Mouse (Mus musculus) lung, postnatal 14 days (tissue): ENCODE measurements around the gene Edn1.

Experiments
- DNase-seq: peaks from one replicate; pipeline ENCODE4 v3.0.0; 2021

The Edn1 gene

GRCm38 (mm10) chr13:42317808-42318207 is 16.5 kb downstream of the Edn1 start:
- no peak for DNase-seq

GRCm38 (mm10) chr13:42328576-42328975 is 27.3 kb downstream of the Edn1 start:
- no peak for DNase-seq

- DNase-seq = no peak
Measured at GRCm38 (mm10) chr13:42331104-42331503, 29.8 kb downstream of the Edn1 start.

- DNase-seq = no peak
Measured at GRCm38 (mm10) chr13:42334981-42335380, 33.7 kb downstream of the Edn1 start.

- DNase-seq = no peak
Measured at GRCm38 (mm10) chr13:42336414-42336813, 35.1 kb downstream of the Edn1 start.

- no peak for DNase-seq
Measured at GRCm38 (mm10) chr13:42337072-42337471, 35.8 kb downstream of the Edn1 start.

- no peak for DNase-seq
Measured at GRCm38 (mm10) chr13:42339466-42339865, 38.2 kb downstream of the Edn1 start.

GRCm38 (mm10) chr13:42341871-42342532 is 40.7 kb downstream of the Edn1 start:
- DNase-seq = no peak

- DNase-seq = no peak
Measured at GRCm38 (mm10) chr13:42345439-42345838, 44.2 kb downstream of the Edn1 start.

GRCm38 (mm10) chr13:42346414-42346813 is 45.1 kb downstream of the Edn1 start:
- no peak for DNase-seq

- no peak for DNase-seq
Measured at GRCm38 (mm10) chr13:42351675-42352074, 50.4 kb downstream of the Edn1 start.
